Mouse (Mus musculus) G1E (cell line): ENCODE results near the gene Hyal3. TPM values are rescaled to one million over a fixed set of nuclear protein-coding genes. Genes with fewer than 3 reads are reported as not detected.
A peak's percentile ranks its signal among the peaks of the same experiment; 100 is the strongest.
"Not testable (repeated sequence)": the region's sequence is repeated elsewhere in the genome, so short reads cannot be mapped to it uniquely, and the experiment has no call there.

ENCODE experiments used
- ATAC-seq: 2 replicates; pipeline ENCODE4 v1.8.0; 2016; ENCODE audit warnings: mild to moderate bottlenecking; ENCODE audit not compliant: insufficient number of reproducible peaks, poor library complexity, low FRiP score, severe bottlenecking; ENCODE audit errors: extremely low read depth
- DNase-seq: peaks from one replicate; pipeline ENCODE4 v3.0.0; 2012; ENCODE audit warnings: low spot score
- H3K27me3 ChIP-seq: 2 replicates; pipeline ENCODE4 v1.6.1; 2012; ENCODE audit warnings: mild to moderate bottlenecking, low read length, inconsistent platforms; ENCODE audit not compliant: insufficient read depth
- H3K36me3 ChIP-seq: replicated peaks from 2 replicates; pipeline ENCODE3; 2012; ENCODE audit warnings: mild to moderate bottlenecking, inconsistent platforms
- H3K4me1 ChIP-seq: 2 replicates; pipeline ENCODE4 v1.6.1; 2012; ENCODE audit warnings: low read depth, low read length, inconsistent platforms, mixed read lengths; ENCODE audit not compliant: insufficient read depth
- H3K4me3 ChIP-seq: 2 replicates; pipeline ENCODE4 v1.5.1; 2012; ENCODE audit warnings: low read depth, mild to moderate bottlenecking, inconsistent platforms, low read length, moderate library complexity, mixed read lengths
- H3K9me3 ChIP-seq: replicated peaks from 2 replicates; pipeline ENCODE4 v1.6.1; 2012; ENCODE audit warnings: inconsistent platforms
- CTCF ChIP-seq: IDR thresholded peaks from 2 replicates; pipeline ENCODE4 v1.5.1; 2012; ENCODE audit warnings: low read depth, low read length, inconsistent platforms, mixed read lengths
- GATA1 ChIP-seq: IDR thresholded peaks from 2 replicates; pipeline ENCODE4 v1.6.1; 2012; ENCODE audit warnings: borderline replicate concordance, low read length, inconsistent platforms, mixed read lengths
- GATA2 ChIP-seq: IDR thresholded peaks from 2 replicates; pipeline ENCODE4 v1.6.1; 2012; ENCODE audit warnings: low read depth, low read length, inconsistent platforms, borderline replicate concordance
- POLR2AphosphoS5 ChIP-seq: IDR thresholded peaks from 2 replicates; pipeline ENCODE4 v1.6.1; 2012; ENCODE audit warnings: low read depth, low read length, inconsistent platforms; ENCODE audit not compliant: insufficient replicate concordance
- TAL1 ChIP-seq: conservative IDR thresholded peaks from 2 replicates; pipeline ENCODE4 v1.6.1; 2012; ENCODE audit warnings: low read depth, low read length, inconsistent platforms, mixed read lengths
- polyA plus RNA-seq: library from polyadenylated mRNA; stranded (reverse); fragments of >175 nt; gene quantifications from 2 replicates; pipeline ENCODE4 v1.2.3, GENCODE M21; 2012
- total RNA-seq, 2 experiments: library from RNA; stranded (forward) in 1 of 2; stranded (reverse) in 1 of 2; fragments of 200-1000 nt in 1 of 2; fragments of >200 nt in 1 of 2; fragmentation: Nextera tagmentation in 1 of 2; gene quantifications; 2 replicates each; pipeline ENCODE4 v1.2.3; 2014 to 2017

Hyal3 gene
- total and polyA plus RNA-seq, 3 experiments, result 0.53 to 4.6 (median 1.4) TPM

DNA sequence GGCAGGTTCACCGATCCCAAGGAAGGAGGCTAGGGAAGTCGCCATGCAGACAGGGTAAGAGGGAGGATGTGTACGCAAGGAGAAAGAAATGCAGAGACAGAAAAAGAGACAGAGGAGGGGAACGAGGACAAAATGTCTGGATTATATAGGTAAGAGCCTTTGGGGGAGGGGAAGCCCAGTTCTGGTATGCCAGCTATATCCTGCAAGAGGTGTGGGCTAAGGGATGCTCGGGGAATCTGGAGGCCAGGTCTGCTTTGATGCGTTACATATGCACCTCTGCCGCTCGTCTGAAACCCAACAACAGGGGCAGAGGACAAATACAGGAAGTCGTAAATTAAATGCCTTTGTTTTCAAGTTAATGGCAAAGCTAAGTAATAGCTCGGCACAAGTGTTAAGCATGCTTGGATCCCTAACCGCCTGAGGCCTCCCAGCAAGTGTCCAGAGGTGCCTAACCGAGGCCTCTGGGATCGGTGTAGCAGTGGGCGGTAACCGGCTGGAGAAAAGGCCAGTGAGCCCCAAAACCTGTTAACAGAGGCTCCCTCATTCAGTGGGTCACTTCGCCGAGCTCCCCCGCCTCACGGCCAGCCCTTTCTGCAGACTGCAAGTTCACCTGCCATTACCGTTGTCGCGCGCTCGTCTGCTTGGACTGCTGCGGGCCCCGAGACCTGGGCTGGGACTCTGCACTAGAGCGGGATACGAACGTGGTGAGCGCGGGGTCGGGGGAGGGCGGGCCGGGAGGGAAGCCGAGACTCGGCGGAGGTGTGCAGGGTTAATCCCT, 26.9 kb upstream of the Hyal3 start:
- Histone ChIP-seq H3K9me3 (no peaks in the 10 kb centered on the region), H3K27me3 (peaks cover 5% of the 10 kb centered on the region; the same call in 1 of the 2 replicates), H3K4me3 (peak overlapping the region; percentile 82), H3K4me1 (peaks cover 62% of the 10 kb centered on the region), H3K36me3 (peaks cover 39% of the 10 kb centered on the region)
- no peak for TF ChIP-seq TAL1
- no peak for TF ChIP-seq POLR2AphosphoS5
- TF ChIP-seq CTCF, result no peak
- TF ChIP-seq GATA1, result no peak
- no peak for TF ChIP-seq GATA2
- ATAC-seq (no peak), DNase-seq (no peak)

GRCm38 (mm10) chr9:107554319-107554825, 26.2 kb upstream of the Hyal3 start:
- Histone ChIP-seq H3K4me1 (peaks cover 61% of the 10 kb centered on the region), H3K27me3 (peaks cover 5% of the 10 kb centered on the region; the same call in 1 of the 2 replicates), H3K36me3 (peaks cover 45% of the 10 kb centered on the region), H3K9me3 (no peaks in the 10 kb centered on the region), H3K4me3 (peak overlapping the region; percentile 82)
- DNase-seq, result peak; percentile 98
- no peak for TF ChIP-seq CTCF
- TF ChIP-seq GATA1, result no peak
- no peak for TF ChIP-seq TAL1
- no peak for TF ChIP-seq POLR2AphosphoS5
- TF ChIP-seq GATA2, result no peak
- peak; percentile 94 for ATAC-seq

GRCm38 (mm10) chr9:107555031-107555457, 25.6 kb upstream of the Hyal3 start:
- peak overlapping the region; percentile 82 for H3K4me3 ChIP-seq
- TF ChIP-seq CTCF (no peak), GATA2 (no peak), POLR2AphosphoS5 (no peak), GATA1 (no peak), TAL1 (no peak)
- peaks cover 52% of the 10 kb centered on the region for H3K36me3 ChIP-seq
- DNase-seq, result peak; percentile 65
- H3K4me1 ChIP-seq, result peaks cover 60% of the 10 kb centered on the region
- H3K9me3 ChIP-seq, result no peaks in the 10 kb centered on the region
- H3K27me3 ChIP-seq, result peaks cover 5% of the 10 kb centered on the region; the same call in 1 of the 2 replicates
- ATAC-seq, result no peak

DNA sequence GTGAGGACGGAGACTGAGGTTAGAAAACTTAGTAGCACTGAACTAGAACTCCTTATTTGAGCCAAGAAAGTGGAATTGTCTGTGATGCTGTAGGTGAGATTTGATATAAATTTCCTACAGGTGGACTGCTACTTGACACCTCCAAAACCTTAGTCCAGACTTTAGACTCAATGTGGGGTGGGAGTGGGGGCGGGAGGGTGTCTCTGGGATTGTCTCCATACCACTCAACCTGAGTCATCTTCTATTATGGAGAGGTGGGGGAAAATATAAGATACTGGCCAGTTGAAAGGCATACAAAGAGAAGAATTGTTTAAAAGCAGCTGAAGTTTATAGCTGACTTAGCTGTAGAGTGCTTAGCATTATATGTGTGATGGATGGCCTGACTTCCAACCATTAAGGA, 24.9 kb upstream of the Hyal3 start:
- DNase-seq, result no peak
- H3K4me1 ChIP-seq, result peaks cover 54% of the 10 kb centered on the region
- H3K36me3 ChIP-seq, result peaks cover 55% of the 10 kb centered on the region

DNA sequence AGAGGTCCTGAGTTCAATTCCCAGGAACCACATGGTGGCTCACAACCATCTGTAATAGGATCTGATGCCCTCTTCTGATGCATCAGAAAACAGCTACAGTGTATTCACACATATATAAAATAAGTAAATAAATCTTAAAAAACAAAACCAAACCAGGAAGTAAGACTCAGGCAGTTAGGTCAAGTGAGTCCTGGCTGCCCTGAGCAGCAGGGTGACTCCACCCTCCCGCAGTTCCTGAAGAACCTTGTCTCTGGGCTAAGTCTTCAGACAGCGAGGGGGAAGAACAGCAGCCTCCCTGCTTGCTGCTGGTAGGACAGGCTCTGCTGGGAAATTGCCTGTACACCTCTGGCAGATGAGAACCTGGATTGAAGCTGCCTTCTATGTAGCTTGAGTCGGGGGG, 24.3 kb upstream of the Hyal3 start:
- DNase-seq, result no peak
- 0 out of 2 replicates have a peak, but pooled peaks cover 2% of the 10 kb centered on the region for H3K27me3 ChIP-seq
- H3K36me3 ChIP-seq, result peaks cover 59% of the 10 kb centered on the region
- H3K9me3 ChIP-seq, result no peaks in the 10 kb centered on the region
- no peak for TF ChIP-seq POLR2AphosphoS5
- no peak for TF ChIP-seq CTCF
- TF ChIP-seq TAL1, result no peak
- TF ChIP-seq GATA1, result no peak
- no peak for TF ChIP-seq GATA2
- H3K4me3 ChIP-seq, result peak overlapping the region; percentile 82; the same call in 1 of the 2 replicates
- H3K4me1 ChIP-seq, result peaks cover 51% of the 10 kb centered on the region
- ATAC-seq, result no peak

More for the DNA sequence above, 24.9 kb upstream of the Hyal3 start:
- Histone ChIP-seq H3K27me3 (peaks cover 5% of the 10 kb centered on the region; the same call in 1 of the 2 replicates), H3K9me3 (no peaks in the 10 kb centered on the region), H3K4me3 (peak overlapping the region; percentile 82)
- no peak for ATAC-seq
- no peak for TF ChIP-seq CTCF
- TF ChIP-seq TAL1, result no peak
- TF ChIP-seq GATA1, result no peak
- TF ChIP-seq GATA2, result no peak
- no peak for TF ChIP-seq POLR2AphosphoS5

DNA sequence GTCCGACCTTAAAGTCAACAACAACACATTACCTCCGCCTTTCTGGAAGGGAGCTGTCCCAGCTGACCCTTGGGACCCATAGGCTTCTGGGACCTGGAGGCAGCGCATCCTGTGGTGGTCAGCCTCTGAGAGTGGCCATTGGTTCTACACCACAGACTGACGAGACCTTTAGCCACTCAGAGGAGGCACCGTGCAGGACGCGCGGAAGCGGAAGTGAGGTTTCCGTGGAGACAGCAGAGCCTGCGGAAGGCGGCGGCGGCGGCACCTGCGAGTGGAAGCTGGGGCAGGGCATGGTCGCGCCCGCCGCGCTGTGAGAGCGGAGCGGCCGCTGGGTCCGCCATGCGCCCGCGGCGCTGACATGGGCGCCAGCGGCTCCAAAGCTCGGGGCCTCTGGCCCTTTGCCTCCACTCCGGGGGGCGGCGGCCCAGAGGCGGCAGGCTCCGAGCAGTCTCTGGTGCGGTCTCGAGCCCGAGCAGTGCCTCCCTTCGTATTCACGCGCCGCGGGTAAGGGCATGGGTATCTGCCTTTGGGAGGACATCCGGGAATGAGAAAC, 17.5 kb upstream of the Hyal3 start, which contains the start of gene Tusc2:
Gene Tusc2, plus strand, starts transcription at position 227 of the 553 bp plus-strand sequence.
- DNase-seq, result peak; percentile 97
- Histone ChIP-seq H3K4me1 (peaks cover 61% of the 10 kb centered on the region), H3K9me3 (no peaks in the 10 kb centered on the region), H3K4me3 (peak within 1 kb of the TSS; percentile 81), H3K27me3 (no peaks in the 10 kb centered on the region), H3K36me3 (peaks cover 83% of the 10 kb centered on the region)
- peak; percentile 97 for ATAC-seq
- TF ChIP-seq CTCF (no peak), POLR2AphosphoS5 (0 out of 2 replicates have a peak, but pooled peaks have one; percentile 57)

- not testable (repeated sequence) for H3K4me3 ChIP-seq, DNase-seq, H3K27me3 ChIP-seq, H3K9me3 ChIP-seq, ATAC-seq
- Histone ChIP-seq H3K4me1 (peaks cover 83% of the 10 kb centered on the region), H3K36me3 (peaks cover 66% of the 10 kb centered on the region)
Observed at GRCm38 (mm10) chr9:107565556-107565955, 15.1 kb upstream of the Hyal3 start.
